Mouse (Mus musculus) ovary, adult 18-20 months (tissue): ENCODE measurements around the gene Atp5b.
"Not testable (repeated sequence)": the region's sequence is repeated elsewhere in the genome, so short reads cannot be mapped to it uniquely, and the experiment has no call there.

ENCODE experiments used
- DNase-seq: peaks from one replicate; pipeline ENCODE4 v3.0.0; 2022; ENCODE audit warnings: low spot score, mixed read lengths

Gene Atp5b

GRCm38 (mm10) chr10:128070432-128070831 lies 12.6 kb upstream of the Atp5b start:
- DNase-seq, result not testable (repeated sequence)

- not testable (repeated sequence) for DNase-seq
These were observed 4.8 kb upstream of the Atp5b start for GRCm38 (mm10) chr10:128078269-128078668.

GRCm38 (mm10) chr10:128080496-128080895 lies 2.6 kb upstream of the Atp5b start:
- no peak for DNase-seq

GRCm38 (mm10) chr10:128081807-128082476 lies 1.1 kb upstream of the Atp5b start:
- no peak for DNase-seq

- DNase-seq, result no peak
These were observed 630 bp upstream of the Atp5b start for GRCm38 (mm10) chr10:128082477-128082808.

GRCm38 (mm10) chr10:128083688-128084087 lies 615 bp downstream of the Atp5b start:
- no peak for DNase-seq

- DNase-seq, result no peak
These were observed 1.1 kb downstream of the Atp5b start for GRCm38 (mm10) chr10:128084160-128084559.

- DNase-seq, result no peak
These were observed 3.3 kb downstream of the Atp5b start for GRCm38 (mm10) chr10:128086391-128086790.

- DNase-seq, result not testable (repeated sequence)
These were observed 4.1 kb downstream of the Atp5b start for GRCm38 (mm10) chr10:128087216-128087615.

- no peak for DNase-seq
These were observed 5.1 kb downstream of the Atp5b start for GRCm38 (mm10) chr10:128088181-128088580.

- DNase-seq, result no peak
These were observed 6.8 kb downstream of the Atp5b start for GRCm38 (mm10) chr10:128089842-128090241.

- peak; percentile 70 for DNase-seq
These were observed 7.8 kb downstream of the Atp5b start for GRCm38 (mm10) chr10:128090651-128091563.

GRCm38 (mm10) chr10:128091564-128092505 lies 8.8 kb downstream of the Atp5b start, which contains the start of gene Baz2a:
Gene Baz2a (plus strand): TSS chr10:128091577.
- DNase-seq, result peak; percentile 38

GRCm38 (mm10) chr10:128092506-128093495 lies 9.7 kb downstream of the Atp5b start:
- DNase-seq, result peak; percentile 77

- no peak for DNase-seq
These were observed 10.6 kb downstream of the Atp5b start for GRCm38 (mm10) chr10:128093496-128094294.

GRCm38 (mm10) chr10:128094340-128094968 lies 11.4 kb downstream of the Atp5b start:
- DNase-seq, result peak; percentile 87

GRCm38 (mm10) chr10:128095003-128095636 lies 12.0 kb downstream of the Atp5b start:
- DNase-seq, result no peak

GRCm38 (mm10) chr10:128096313-128096692 lies 13.2 kb downstream of the Atp5b start:
- no peak for DNase-seq
